Mouse (Mus musculus) hindbrain, embryonic 13.5 days (tissue): ENCODE measurements around the gene Siglec1. TPM values are rescaled to one million over a fixed set of nuclear protein-coding genes. Genes with fewer than 3 reads are reported as not detected.

Experiments used
- ATAC-seq: fragments of 200-750 bp; cut with Nextera tagmentation; 2 replicates; pipeline ENCODE4 v1.8.0; 2017; ENCODE audit warnings: moderate TSS enrichment; ENCODE audit not compliant: low FRiP score
- H3K27ac ChIP-seq: fragments of 300-500 bp; sonication (generic); 2 replicates; pipeline ENCODE4 v1.5.1; 2015; ENCODE audit warnings: inconsistent platforms, mild to moderate bottlenecking, moderate library complexity
- H3K27me3 ChIP-seq: fragments of 300-500 bp; sonication (generic); 2 replicates; pipeline ENCODE4 v1.6.1; 2015; ENCODE audit warnings: mild to moderate bottlenecking, inconsistent platforms
- H3K36me3 ChIP-seq: fragments of 300-500 bp; sonication (generic); 2 replicates; pipeline ENCODE4 v1.6.1; 2015; ENCODE audit warnings: mild to moderate bottlenecking, inconsistent platforms
- H3K4me1 ChIP-seq: fragments of 300-500 bp; sonication (generic); replicated peaks from 2 replicates; pipeline ENCODE4 v1.6.1; 2015; ENCODE audit warnings: inconsistent platforms
- H3K4me2 ChIP-seq: fragments of 300-500 bp; sonication (generic); 2 replicates; pipeline ENCODE4 v1.6.1; 2015; ENCODE audit warnings: inconsistent platforms, mild to moderate bottlenecking, moderate library complexity
- H3K4me3 ChIP-seq: fragments of 300-500 bp; sonication (generic); 2 replicates; pipeline ENCODE4 v1.5.1; 2015; ENCODE audit warnings: mild to moderate bottlenecking, inconsistent platforms
- H3K9ac ChIP-seq: fragments of 300-500 bp; sonication (generic); 2 replicates; pipeline ENCODE4 v1.6.1; 2015; ENCODE audit warnings: mild to moderate bottlenecking, inconsistent platforms
- H3K9me3 ChIP-seq: fragments of 300-500 bp; sonication (generic); 2 replicates; pipeline ENCODE4 v1.6.1; 2016; ENCODE audit warnings: inconsistent platforms
- WGBS: fragments of 180-500 bp; shearing (Covaris S2); methylation state at CpG from one replicate; pipeline ENCODE4 v1.1.7; 2015; 5-methylcytosine and 5-hydroxymethylcytosine counted together
- polyA plus RNA-seq: library from polyadenylated mRNA; unstranded; fragments of >200 nt; fragmentation: Nextera tagmentation; extraction: Ambion mirVana; gene quantifications from 2 replicates; pipeline ENCODE4 v1.2.1, GENCODE M21; 2015

The Siglec1 gene
- 0.18 and 0.23 TPM in 2 replicates for polyA plus RNA-seq

- Histone ChIP-seq H3K4me1 (no peaks in the 10 kb centered on the region), H3K27me3 (no peaks in the 10 kb centered on the region), H3K27ac (no peak within 1 kb of the TSS), H3K9me3 (no peaks in the 10 kb centered on the region), H3K4me3 (no peak within 1 kb of the TSS), H3K9ac (no peak within 1 kb of the TSS), H3K4me2 (no peak within 1 kb of the TSS), H3K36me3 (no peaks in the 10 kb centered on the region)
- ATAC-seq = no peak
- 84% methylated on average over 11 of the region's 11 CpGs for WGBS
Measured at GRCm38 (mm10) chr2:131086667-131087390, at the start of gene Siglec1. Gene Siglec1 (minus strand): TSS chr2:131086765.

GRCm38 (mm10) chr2:131135521-131136139 is 49.1 kb upstream of the Siglec1 start:
- 86% methylated on average over 11 of the region's 11 CpGs for WGBS
- Histone ChIP-seq H3K9me3 (no peaks in the 10 kb centered on the region), H3K4me1 (no peaks in the 10 kb centered on the region), H3K27me3 (no peaks in the 10 kb centered on the region), H3K36me3 (no peaks in the 10 kb centered on the region), H3K9ac (no peak overlapping the region), H3K27ac (no peak overlapping the region), H3K4me3 (no peak overlapping the region), H3K4me2 (no peak overlapping the region)
- ATAC-seq = no peak

GRCm38 (mm10) chr2:131134826-131135400 is 48.3 kb upstream of the Siglec1 start:
- no peak overlapping the region for H3K9ac ChIP-seq
- no peaks in the 10 kb centered on the region for H3K36me3 ChIP-seq
- no peak overlapping the region for H3K4me2 ChIP-seq
- no peaks in the 10 kb centered on the region for H3K4me1 ChIP-seq
- WGBS = 88% methylated on average over 8 of the region's 8 CpGs
- no peak for ATAC-seq
- H3K27me3 ChIP-seq = no peaks in the 10 kb centered on the region
- no peaks in the 10 kb centered on the region for H3K9me3 ChIP-seq
- no peak overlapping the region for H3K4me3 ChIP-seq
- no peak overlapping the region for H3K27ac ChIP-seq

- no peaks in the 10 kb centered on the region for H3K9me3 ChIP-seq
- H3K4me2 ChIP-seq = no peak overlapping the region
- H3K27ac ChIP-seq = no peak overlapping the region
- ATAC-seq = no peak
- no peaks in the 10 kb centered on the region for H3K36me3 ChIP-seq
- 63% methylated on average over 1 of the region's 1 CpGs for WGBS
- no peak overlapping the region for H3K9ac ChIP-seq
- H3K4me1 ChIP-seq = no peaks in the 10 kb centered on the region
- no peaks in the 10 kb centered on the region for H3K27me3 ChIP-seq
- H3K4me3 ChIP-seq = no peak overlapping the region
Measured at GRCm38 (mm10) chr2:131134381-131134780, 47.8 kb upstream of the Siglec1 start.

GRCm38 (mm10) chr2:131132930-131133547 is 46.5 kb upstream of the Siglec1 start, which contains the start of gene Gm11037:
Gene Gm11037 (plus strand): TSS chr2:131133497.
- no peaks in the 10 kb centered on the region for H3K4me1 ChIP-seq
- H3K27me3 ChIP-seq = no peaks in the 10 kb centered on the region
- ATAC-seq = no peak
- no peaks in the 10 kb centered on the region for H3K36me3 ChIP-seq
- H3K4me3 ChIP-seq = no peak within 1 kb of the TSS
- no peak within 1 kb of the TSS for H3K4me2 ChIP-seq
- WGBS = 89% methylated on average over 9 of the region's 9 CpGs
- H3K9ac ChIP-seq = no peak within 1 kb of the TSS
- no peaks in the 10 kb centered on the region for H3K9me3 ChIP-seq
- H3K27ac ChIP-seq = no peak within 1 kb of the TSS

- Histone ChIP-seq H3K4me1 (peaks cover 4% of the 10 kb centered on the region), H3K27me3 (no peaks in the 10 kb centered on the region), H3K9ac (no peak overlapping the region), H3K4me2 (no peak overlapping the region), H3K27ac (no peak overlapping the region), H3K36me3 (no peaks in the 10 kb centered on the region), H3K9me3 (no peaks in the 10 kb centered on the region), H3K4me3 (no peak overlapping the region)
- WGBS = 82% methylated on average over 10 of the region's 10 CpGs
- ATAC-seq = no peak
Measured at GRCm38 (mm10) chr2:131132111-131132888, 45.7 kb upstream of the Siglec1 start.

- WGBS = 86% methylated on average over 2 of the region's 2 CpGs
- 0 out of 2 replicates have a peak, but pooled peaks cover 3% of the 10 kb centered on the region for H3K27me3 ChIP-seq
- H3K9ac ChIP-seq = no peak overlapping the region
- no peaks in the 10 kb centered on the region for H3K9me3 ChIP-seq
- no peak overlapping the region for H3K4me3 ChIP-seq
- H3K4me1 ChIP-seq = peaks cover 18% of the 10 kb centered on the region
- no peak overlapping the region for H3K27ac ChIP-seq
- H3K4me2 ChIP-seq = no peak overlapping the region
- no peaks in the 10 kb centered on the region for H3K36me3 ChIP-seq
- ATAC-seq = no peak
Measured at GRCm38 (mm10) chr2:131130849-131131248, 44.3 kb upstream of the Siglec1 start.

GRCm38 (mm10) chr2:131129836-131130235 is 43.3 kb upstream of the Siglec1 start:
- Histone ChIP-seq H3K4me2 (no peak overlapping the region), H3K9ac (no peak overlapping the region), H3K36me3 (no peaks in the 10 kb centered on the region), H3K4me1 (peaks cover 18% of the 10 kb centered on the region), H3K27ac (no peak overlapping the region), H3K27me3 (0 out of 2 replicates have a peak, but pooled peaks cover 5% of the 10 kb centered on the region), H3K9me3 (no peaks in the 10 kb centered on the region), H3K4me3 (no peak overlapping the region)
- no peak for ATAC-seq
- 87% methylated on average over 5 of the region's 5 CpGs for WGBS

- no peak for ATAC-seq
- H3K9ac ChIP-seq = no peak overlapping the region
- H3K27ac ChIP-seq = no peak overlapping the region
- no peaks in the 10 kb centered on the region for H3K36me3 ChIP-seq
- peak overlapping the region; percentile 83; the same call in 1 of the 2 replicates for H3K4me2 ChIP-seq
- WGBS = 87% methylated on average over 3 of the region's 3 CpGs
- no peaks in the 10 kb centered on the region for H3K9me3 ChIP-seq
- H3K27me3 ChIP-seq = 0 out of 2 replicates have a peak, but pooled peaks cover 5% of the 10 kb centered on the region
- no peak overlapping the region for H3K4me3 ChIP-seq
- peaks cover 18% of the 10 kb centered on the region for H3K4me1 ChIP-seq
Measured at GRCm38 (mm10) chr2:131128636-131129157, 42.1 kb upstream of the Siglec1 start.

- 93% methylated on average over 5 of the region's 5 CpGs for WGBS
- H3K9me3 ChIP-seq = no peaks in the 10 kb centered on the region
- peaks cover 18% of the 10 kb centered on the region for H3K4me1 ChIP-seq
- H3K27ac ChIP-seq = no peak overlapping the region
- no peaks in the 10 kb centered on the region for H3K36me3 ChIP-seq
- 0 out of 2 replicates have a peak, but pooled peaks cover 5% of the 10 kb centered on the region for H3K27me3 ChIP-seq
- H3K4me3 ChIP-seq = peak overlapping the region; percentile 41; the same call in 1 of the 2 replicates
- peak overlapping the region; percentile 83 for H3K4me2 ChIP-seq
- ATAC-seq = no peak
- H3K9ac ChIP-seq = no peak overlapping the region
Measured at GRCm38 (mm10) chr2:131128211-131128610, 41.6 kb upstream of the Siglec1 start.

- no peaks in the 10 kb centered on the region for H3K9me3 ChIP-seq
- H3K4me1 ChIP-seq = peaks cover 18% of the 10 kb centered on the region
- peak within 1 kb of the TSS; percentile 73 for H3K9ac ChIP-seq
- H3K36me3 ChIP-seq = no peaks in the 10 kb centered on the region
- H3K4me3 ChIP-seq = peak within 1 kb of the TSS; percentile 41
- ATAC-seq = peak; percentile 58
- WGBS = 2% methylated on average over 28 of the region's 28 CpGs
- H3K27ac ChIP-seq = no peak within 1 kb of the TSS
- H3K4me2 ChIP-seq = peak within 1 kb of the TSS; percentile 83
- 0 out of 2 replicates have a peak, but pooled peaks cover 5% of the 10 kb centered on the region for H3K27me3 ChIP-seq
Measured at GRCm38 (mm10) chr2:131127161-131127730, 40.7 kb upstream of the Siglec1 start, which contains the start of gene Hspa12b. Gene Hspa12b (plus strand): TSS chr2:131127280.
